Mouse (Mus musculus): ENCODE measurements around the gene Tm9sf4. TPM values are rescaled to one million over a fixed set of nuclear protein-coding genes. Genes with fewer than 3 reads are reported as not detected.

Tm9sf4 gene
- polyA plus RNA-seq (2014; fragmentation: Illumina TruSeq; extraction: RNeasy Lipid Tissue Mini Kit (QIAGEN cat#74804); ENCODE audit: low read depth, low replicate concordance) = 66.5 TPM

DNA sequence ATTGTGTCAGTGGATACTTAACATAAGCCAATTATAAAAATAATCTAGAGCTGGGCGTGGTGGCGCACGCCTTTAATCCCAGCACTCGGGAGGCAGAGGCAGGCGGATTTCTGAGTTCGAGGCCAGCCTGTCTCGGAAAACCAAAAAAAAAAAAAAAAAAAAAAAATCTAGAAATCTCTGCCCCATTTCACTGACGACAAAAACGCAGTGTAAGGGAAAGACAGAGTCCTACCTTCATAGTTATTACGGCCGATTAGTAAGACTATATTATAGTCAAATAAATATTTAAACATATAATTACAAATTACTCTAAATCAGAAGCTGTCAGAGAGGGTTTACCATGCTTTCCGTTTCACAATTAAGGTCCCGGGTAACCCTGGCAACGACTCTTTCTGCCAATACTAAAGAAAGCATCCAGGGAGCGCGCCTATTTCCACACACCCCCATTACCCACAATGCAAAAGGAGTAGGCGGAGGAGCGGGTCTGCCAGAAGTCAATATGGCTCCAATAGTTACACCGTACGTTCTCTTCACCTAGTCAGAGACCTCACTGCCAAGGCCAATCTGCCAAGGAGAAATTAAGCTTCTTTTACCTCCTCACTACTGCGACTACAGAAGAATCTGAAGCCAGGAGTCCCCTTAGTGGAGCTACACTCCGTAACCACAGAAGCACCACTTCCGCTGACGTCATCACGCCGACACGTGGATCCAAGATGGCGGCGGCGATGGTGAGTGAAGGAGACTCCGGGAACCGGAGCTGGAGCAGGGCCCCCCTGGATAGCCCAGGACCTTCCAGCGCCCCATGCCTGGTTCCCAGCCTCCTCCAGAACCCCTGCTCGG lies at the start of gene Tm9sf4:
TSS of gene Tm9sf4 (plus strand) at position 460 of the 840 bp plus-strand sequence.

DNA sequence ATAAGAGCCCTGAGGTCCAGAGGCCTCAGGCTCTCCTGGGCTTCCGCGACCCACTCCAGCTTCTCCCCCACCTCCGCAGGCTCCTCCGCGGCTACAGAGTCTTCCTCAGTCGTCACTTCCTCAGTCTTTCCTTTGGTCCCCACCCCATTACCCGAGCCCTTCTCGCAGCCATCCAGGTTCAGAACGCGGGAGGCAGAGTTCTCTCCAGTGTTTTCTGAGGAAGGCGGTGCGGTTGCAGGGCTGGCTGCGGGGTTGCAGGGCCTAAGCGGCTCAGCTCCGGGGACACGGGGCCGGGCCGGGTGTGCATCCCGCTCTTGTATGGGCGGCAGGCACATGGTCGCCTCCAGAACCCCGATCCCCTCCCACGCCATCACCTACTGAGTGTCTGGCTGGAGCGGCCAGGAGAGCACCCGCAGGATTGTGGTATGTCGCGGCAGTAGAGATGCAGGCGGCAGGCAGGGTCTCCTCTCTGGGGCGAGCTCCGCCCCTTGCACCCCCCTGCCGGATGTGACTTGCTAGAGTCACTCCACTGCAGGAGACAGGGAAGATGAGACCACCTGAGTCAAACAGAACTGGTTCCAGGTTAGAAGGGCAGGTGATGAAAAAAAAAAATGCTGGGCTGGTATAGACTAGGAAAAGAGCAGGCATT lies 64.0 kb downstream of the Tm9sf4 start, which contains the start of gene Tspyl3:
TSS of gene Tspyl3 (minus strand) at position 496 of the 649 bp plus-strand sequence.

DNA sequence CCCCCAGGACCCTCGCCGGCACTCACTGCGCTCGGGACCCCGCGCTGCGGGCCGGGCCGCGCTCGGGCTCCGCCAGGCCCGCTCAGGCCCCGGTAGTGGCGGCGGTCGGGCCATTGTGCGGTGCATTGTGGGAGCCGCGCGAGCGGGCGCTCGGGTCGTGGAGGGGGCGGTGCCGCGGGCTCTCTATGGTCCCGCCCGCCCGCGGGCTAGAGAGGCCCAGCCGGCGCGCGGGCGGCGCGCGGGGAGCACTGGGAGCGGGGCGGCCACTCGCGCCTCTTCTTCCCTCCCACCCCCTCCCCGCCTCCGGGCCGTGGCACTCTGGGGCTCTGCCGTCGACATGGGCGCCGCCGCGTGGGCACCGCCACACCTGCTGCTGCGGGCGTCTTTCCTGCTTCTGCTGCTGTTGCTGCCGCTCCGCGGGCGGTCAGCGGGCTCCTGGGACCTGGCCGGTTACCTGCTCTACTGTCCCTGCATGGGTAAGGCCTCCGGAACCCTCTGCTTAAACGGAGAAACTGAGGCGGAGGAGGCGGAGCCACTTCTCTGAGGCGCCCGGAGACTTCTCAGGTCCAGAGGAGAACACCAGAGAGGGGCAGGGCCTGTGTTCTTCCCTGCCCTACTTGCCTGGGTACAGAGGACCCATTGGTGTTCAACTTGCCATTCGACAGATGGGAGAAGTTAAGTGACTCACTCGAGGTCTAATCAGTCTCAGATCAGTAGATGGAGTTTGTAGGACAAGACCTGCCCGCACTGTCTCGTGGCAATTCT lies 80.3 kb downstream of the Tm9sf4 start, which contains the start of the genes Plagl2 and Pofut1:
TSS of gene Plagl2 (minus strand) at position 177 of the 765 bp plus-strand sequence.
TSS of gene Pofut1 (plus strand) at position 284 of the 765 bp plus-strand sequence.

Other genes starting within 250 kb of the Tm9sf4 start
- gene Mylk2, start 250.0 kb upstream of the Tm9sf4 start, polyA plus RNA-seq (2014; fragmentation: Illumina TruSeq; extraction: RNeasy Lipid Tissue Mini Kit (QIAGEN cat#74804); ENCODE audit: low read depth, low replicate concordance) = 1.1 TPM
- 5.9 TPM for gene Foxs1, start 228.1 kb upstream of the Tm9sf4 start, polyA plus RNA-seq (2014; fragmentation: Illumina TruSeq; extraction: RNeasy Lipid Tissue Mini Kit (QIAGEN cat#74804); ENCODE audit: low read depth, low replicate concordance)
- 21.3 TPM for gene Dusp15, start 209.6 kb upstream of the Tm9sf4 start, polyA plus RNA-seq (2014; fragmentation: Illumina TruSeq; extraction: RNeasy Lipid Tissue Mini Kit (QIAGEN cat#74804); ENCODE audit: low read depth, low replicate concordance)
- 12.9 TPM for gene Ttll9, start 198.8 kb upstream of the Tm9sf4 start, polyA plus RNA-seq (2014; fragmentation: Illumina TruSeq; extraction: RNeasy Lipid Tissue Mini Kit (QIAGEN cat#74804); ENCODE audit: low read depth, low replicate concordance)
- 219 TPM for gene Pdrg1, start 145.9 kb upstream of the Tm9sf4 start, polyA plus RNA-seq (2014; fragmentation: Illumina TruSeq; extraction: RNeasy Lipid Tissue Mini Kit (QIAGEN cat#74804); ENCODE audit: low read depth, low replicate concordance)
- gene Xkr7, start 129.5 kb upstream of the Tm9sf4 start, polyA plus RNA-seq (2014; fragmentation: Illumina TruSeq; extraction: RNeasy Lipid Tissue Mini Kit (QIAGEN cat#74804); ENCODE audit: low read depth, low replicate concordance) = 4.2 TPM
- 11.4 TPM for gene Ccm2l, start 95.3 kb upstream of the Tm9sf4 start, polyA plus RNA-seq (2014; fragmentation: Illumina TruSeq; extraction: RNeasy Lipid Tissue Mini Kit (QIAGEN cat#74804); ENCODE audit: low read depth, low replicate concordance)
- gene Hck, start 52.8 kb upstream of the Tm9sf4 start, polyA plus RNA-seq (2014; fragmentation: Illumina TruSeq; extraction: RNeasy Lipid Tissue Mini Kit (QIAGEN cat#74804); ENCODE audit: low read depth, low replicate concordance) = 2.9 TPM
- gene Tspyl3, start 64.1 kb downstream of the Tm9sf4 start, polyA plus RNA-seq (2014; fragmentation: Illumina TruSeq; extraction: RNeasy Lipid Tissue Mini Kit (QIAGEN cat#74804); ENCODE audit: low read depth, low replicate concordance) = 3.0 TPM
- 8.0 TPM for gene Plagl2, start 80.1 kb downstream of the Tm9sf4 start, polyA plus RNA-seq (2014; fragmentation: Illumina TruSeq; extraction: RNeasy Lipid Tissue Mini Kit (QIAGEN cat#74804); ENCODE audit: low read depth, low replicate concordance)
- gene Pofut1, start 80.2 kb downstream of the Tm9sf4 start, polyA plus RNA-seq (2014; fragmentation: Illumina TruSeq; extraction: RNeasy Lipid Tissue Mini Kit (QIAGEN cat#74804); ENCODE audit: low read depth, low replicate concordance) = 16.7 TPM
- gene Kif3b, start 130.1 kb downstream of the Tm9sf4 start, polyA plus RNA-seq (2014; fragmentation: Illumina TruSeq; extraction: RNeasy Lipid Tissue Mini Kit (QIAGEN cat#74804); ENCODE audit: low read depth, low replicate concordance) = 17.4 TPM
- 18.3 TPM for gene Asxl1, start 184.5 kb downstream of the Tm9sf4 start, polyA plus RNA-seq (2014; fragmentation: Illumina TruSeq; extraction: RNeasy Lipid Tissue Mini Kit (QIAGEN cat#74804); ENCODE audit: low read depth, low replicate concordance)